Mouse (Mus musculus): ENCODE results near the gene Arhgef28. TPM values are rescaled to one million over a fixed set of nuclear protein-coding genes. Genes with fewer than 3 reads are reported as not detected.
A peak's percentile ranks its signal among the peaks of the same experiment; 100 is the strongest.

The Arhgef28 gene
- polyA plus RNA-seq, 1 experiment from 2014 or later: 14.2 TPM

DNA sequence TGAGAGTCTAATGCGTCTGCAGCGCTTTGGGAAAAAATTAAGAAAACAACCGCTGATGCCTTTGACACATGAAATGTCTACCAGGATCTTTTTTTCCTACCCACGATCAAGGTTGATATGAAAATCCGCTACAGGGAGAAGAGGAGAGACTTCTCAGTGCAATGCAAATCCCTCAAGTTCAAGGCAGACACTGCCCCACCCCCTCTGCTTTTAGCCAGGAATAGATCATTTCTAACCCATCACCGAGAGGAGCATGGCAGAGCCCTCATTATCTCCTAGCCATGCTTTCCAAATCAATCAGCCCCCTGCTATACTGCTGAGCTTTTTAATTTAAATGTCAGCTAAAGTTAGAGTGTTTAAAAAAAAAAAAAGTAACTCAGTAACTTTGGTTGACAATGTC lies 318.2 kb downstream of the Arhgef28 start:
- no peak overlapping the region for H3K4me2 ChIP-seq (ENCODE audit: low read depth, low read length)
- no peaks in the 10 kb centered on the region for H3K36me3 ChIP-seq (ENCODE audit: control insufficient read depth, insufficient read depth, low read length)
- H3K27ac ChIP-seq (ENCODE audit: low read length): no peak overlapping the region
- no peaks in the 10 kb centered on the region for H3K27me3 ChIP-seq (replicated peaks; ENCODE audit: control insufficient read depth, insufficient read depth, low read length)
- 57% methylated on average over 6 of the region's 6 CpGs for WGBS
- no peak for ATAC-seq
- no peak overlapping the region for H3K4me3 ChIP-seq (ENCODE audit: low read length)
- H3K9me3 ChIP-seq (ENCODE audit: control insufficient read depth, low read length): no peaks in the 10 kb centered on the region
- 0 out of 2 replicates have a peak, but pooled peaks cover 3% of the 10 kb centered on the region for H3K4me1 ChIP-seq (ENCODE audit: control insufficient read depth, insufficient read depth, low read length)
- H3K9ac ChIP-seq (ENCODE audit: low read depth, low read length): no peak overlapping the region

DNA sequence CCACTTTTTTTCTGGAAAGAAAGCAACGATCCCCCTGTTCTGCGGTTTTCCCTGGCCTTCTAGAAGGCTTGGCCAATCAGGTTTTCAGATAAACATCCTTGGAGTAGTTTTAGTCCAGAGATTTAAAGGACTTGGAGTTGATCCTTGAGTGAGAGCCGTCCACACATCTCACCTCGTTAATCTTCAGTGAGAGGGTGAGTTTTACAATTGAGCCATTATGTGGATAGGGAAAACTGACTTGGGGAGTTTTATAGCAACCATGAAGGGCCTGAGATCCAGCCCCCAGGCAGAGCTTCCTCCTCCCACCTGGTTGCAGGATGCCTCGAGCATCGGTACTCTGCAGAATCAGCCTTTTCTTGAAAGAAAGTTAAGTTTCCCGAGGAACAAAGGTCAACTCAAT lies 318.7 kb downstream of the Arhgef28 start:
- H3K4me3 ChIP-seq (ENCODE audit: low read length): no peak overlapping the region
- no peak overlapping the region for H3K27ac ChIP-seq (ENCODE audit: low read length)
- no peak overlapping the region for H3K4me2 ChIP-seq (ENCODE audit: low read depth, low read length)
- 45% methylated on average over 7 of the region's 7 CpGs for WGBS
- H3K9me3 ChIP-seq (ENCODE audit: control insufficient read depth, low read length): no peaks in the 10 kb centered on the region
- H3K9ac ChIP-seq (ENCODE audit: low read depth, low read length): no peak overlapping the region
- H3K27me3 ChIP-seq (replicated peaks; ENCODE audit: control insufficient read depth, insufficient read depth, low read length): no peaks in the 10 kb centered on the region
- no peak for ATAC-seq
- H3K36me3 ChIP-seq (ENCODE audit: control insufficient read depth, insufficient read depth, low read length): no peaks in the 10 kb centered on the region
- no peaks in the 10 kb centered on the region for H3K4me1 ChIP-seq (ENCODE audit: control insufficient read depth, insufficient read depth, low read length)

DNA sequence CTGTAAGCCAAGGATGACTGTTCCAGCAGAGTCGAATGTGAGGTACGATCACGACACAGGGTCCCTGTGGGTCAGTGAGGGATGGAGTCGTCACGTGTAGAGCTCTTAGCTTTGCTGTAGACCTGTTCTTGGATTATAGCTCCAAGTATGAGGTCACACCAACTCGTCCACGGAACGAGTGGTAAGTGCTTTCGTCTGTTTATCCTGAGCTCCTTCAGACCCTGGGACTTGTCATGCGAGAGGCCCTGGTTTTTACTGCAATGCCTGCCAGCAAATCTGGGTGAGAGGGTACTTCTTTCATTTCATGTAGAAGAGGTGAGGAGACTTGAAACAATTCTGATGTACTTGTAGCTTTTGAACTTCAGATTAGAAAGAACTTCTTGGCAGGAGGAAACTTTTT lies 322.6 kb downstream of the Arhgef28 start:
- no peaks in the 10 kb centered on the region for H3K4me1 ChIP-seq (ENCODE audit: control insufficient read depth, insufficient read depth, low read length)
- H3K36me3 ChIP-seq (ENCODE audit: control insufficient read depth, insufficient read depth, low read length): no peaks in the 10 kb centered on the region
- no peaks in the 10 kb centered on the region for H3K9me3 ChIP-seq (ENCODE audit: control insufficient read depth, low read length)
- H3K9ac ChIP-seq (ENCODE audit: low read depth, low read length): no peak overlapping the region
- no peak overlapping the region for H3K4me2 ChIP-seq (ENCODE audit: low read depth, low read length)
- no peak overlapping the region for H3K27ac ChIP-seq (ENCODE audit: low read length)
- 70% methylated on average over 10 of the region's 10 CpGs for WGBS
- no peaks in the 10 kb centered on the region for H3K27me3 ChIP-seq (replicated peaks; ENCODE audit: control insufficient read depth, insufficient read depth, low read length)
- no peak for ATAC-seq
- no peak overlapping the region for H3K4me3 ChIP-seq (ENCODE audit: low read length)

DNA sequence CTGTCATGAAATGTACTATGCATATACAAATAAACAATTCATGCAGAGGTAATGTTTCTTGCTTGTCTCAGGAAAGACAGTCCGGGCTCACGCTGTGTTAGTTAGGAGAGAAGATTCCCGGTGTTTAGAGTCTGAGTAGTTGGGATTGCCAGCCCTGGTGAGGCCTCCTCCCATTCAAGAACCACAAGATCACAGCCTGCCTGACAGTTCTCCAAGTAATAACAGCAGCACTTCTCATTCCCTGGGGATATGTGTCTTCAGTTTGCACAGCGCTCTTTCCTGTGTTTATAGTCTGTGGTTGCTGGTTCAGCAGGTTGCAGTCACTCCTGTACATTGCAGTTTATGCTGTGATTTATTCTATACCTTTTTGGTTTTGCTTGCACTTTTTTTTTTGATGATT lies 329.8 kb downstream of the Arhgef28 start:
- Histone ChIP-seq H3K9ac (ENCODE audit: low read depth, low read length) (no peak overlapping the region), H3K9me3 (ENCODE audit: control insufficient read depth, low read length) (no peaks in the 10 kb centered on the region), H3K4me3 (ENCODE audit: low read length) (no peak overlapping the region), H3K36me3 (ENCODE audit: control insufficient read depth, insufficient read depth, low read length) (no peaks in the 10 kb centered on the region), H3K4me1 (ENCODE audit: control insufficient read depth, insufficient read depth, low read length) (peaks cover 10% of the 10 kb centered on the region), H3K27ac (ENCODE audit: low read length) (no peak overlapping the region), H3K4me2 (ENCODE audit: low read depth, low read length) (no peak overlapping the region), H3K27me3 (replicated peaks; ENCODE audit: control insufficient read depth, insufficient read depth, low read length) (no peaks in the 10 kb centered on the region)
- 35% methylated on average over 4 of the region's 4 CpGs for WGBS
- ATAC-seq: 0 out of 2 replicates have a peak, but pooled peaks have one; percentile 31

DNA sequence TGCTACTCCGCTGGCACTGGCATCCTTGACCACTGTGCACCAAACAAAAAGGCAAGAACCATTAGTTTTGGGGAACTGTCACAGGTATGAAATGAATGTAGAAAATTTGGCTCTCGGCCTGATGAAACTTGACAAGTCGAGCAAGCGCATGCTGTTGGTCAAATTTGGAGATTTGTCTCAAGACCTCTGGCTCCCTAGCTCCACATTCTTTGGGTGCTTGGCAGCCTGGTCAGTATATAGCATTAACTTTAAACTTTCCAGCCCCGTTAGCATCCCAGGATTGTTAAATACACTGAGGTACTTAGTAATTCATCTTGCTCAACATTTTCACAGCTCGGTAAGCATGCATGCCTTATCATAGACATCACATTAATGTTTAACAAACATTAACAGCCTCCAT lies 330.2 kb downstream of the Arhgef28 start:
- Histone ChIP-seq H3K36me3 (ENCODE audit: control insufficient read depth, insufficient read depth, low read length) (no peaks in the 10 kb centered on the region), H3K27ac (ENCODE audit: low read length) (no peak overlapping the region), H3K9me3 (ENCODE audit: control insufficient read depth, low read length) (no peaks in the 10 kb centered on the region), H3K4me3 (ENCODE audit: low read length) (no peak overlapping the region), H3K27me3 (replicated peaks; ENCODE audit: control insufficient read depth, insufficient read depth, low read length) (no peaks in the 10 kb centered on the region), H3K4me1 (ENCODE audit: control insufficient read depth, insufficient read depth, low read length) (peaks cover 10% of the 10 kb centered on the region), H3K9ac (ENCODE audit: low read depth, low read length) (no peak overlapping the region), H3K4me2 (ENCODE audit: low read depth, low read length) (no peak overlapping the region)
- ATAC-seq: no peak
- 58% methylated on average over 6 of the region's 6 CpGs for WGBS

DNA sequence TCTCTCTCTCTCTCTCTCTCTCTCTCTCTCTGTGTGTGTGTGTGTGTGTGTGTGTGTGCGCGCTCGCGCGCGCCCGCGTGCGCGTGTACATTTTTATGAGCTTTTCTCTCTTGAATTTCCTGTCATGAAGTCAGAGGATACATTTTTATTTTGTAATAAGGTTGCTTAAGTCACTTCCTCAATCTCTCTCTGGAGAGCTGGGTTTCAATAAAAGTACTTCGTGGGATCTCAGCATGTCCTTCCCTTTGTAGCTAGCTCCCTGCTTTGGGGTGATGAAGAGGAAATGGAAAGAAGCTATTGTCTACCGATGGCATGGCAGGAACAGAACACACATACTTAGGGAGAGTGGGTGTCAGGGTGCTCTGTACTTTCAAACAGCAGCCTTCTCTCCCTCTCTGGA lies 336.8 kb downstream of the Arhgef28 start:
- Histone ChIP-seq H3K9me3 (ENCODE audit: control insufficient read depth, low read length) (no peaks in the 10 kb centered on the region), H3K4me3 (ENCODE audit: low read length) (no peak overlapping the region), H3K36me3 (ENCODE audit: control insufficient read depth, insufficient read depth, low read length) (no peaks in the 10 kb centered on the region), H3K4me2 (ENCODE audit: low read depth, low read length) (no peak overlapping the region), H3K9ac (ENCODE audit: low read depth, low read length) (no peak overlapping the region), H3K27ac (ENCODE audit: low read length) (no peak overlapping the region), H3K27me3 (replicated peaks; ENCODE audit: control insufficient read depth, insufficient read depth, low read length) (no peaks in the 10 kb centered on the region), H3K4me1 (ENCODE audit: control insufficient read depth, insufficient read depth, low read length) (peaks cover 10% of the 10 kb centered on the region; the same call in 1 of the 2 replicates)
- ATAC-seq: no peak
- WGBS: 68% methylated on average over 12 of the region's 12 CpGs

DNA sequence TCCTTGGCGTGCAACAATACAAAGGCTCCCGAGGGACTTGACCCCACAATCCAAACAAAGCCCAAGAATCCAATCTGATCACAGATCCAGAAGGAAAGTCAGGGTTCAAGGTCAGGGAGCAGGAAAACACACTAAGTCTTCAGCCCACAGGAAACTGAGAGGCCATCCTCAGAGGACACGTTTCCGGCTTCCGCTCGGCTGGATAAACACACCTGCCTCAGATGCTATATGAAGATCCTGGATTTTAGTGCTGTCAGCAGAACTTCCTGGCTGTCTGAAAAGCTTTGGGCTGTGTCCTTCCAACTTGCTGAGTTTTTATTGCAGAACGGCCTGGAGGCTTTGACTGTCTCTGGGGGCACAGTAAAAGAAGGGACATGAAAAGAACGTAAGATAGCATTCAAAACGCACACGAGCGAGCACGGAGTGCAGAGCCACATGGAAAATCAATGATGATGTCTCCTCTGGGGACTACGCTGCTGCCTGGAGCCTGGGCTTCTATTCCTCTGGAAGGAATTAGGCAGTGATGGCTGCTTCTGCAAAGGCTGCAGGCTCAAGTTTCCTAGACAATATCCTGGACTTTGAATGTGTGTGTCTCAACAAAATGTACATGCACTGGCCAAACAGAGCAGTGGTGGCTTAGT lies 338.8 kb downstream of the Arhgef28 start:
- WGBS: 53% methylated on average over 13 of the region's 13 CpGs
- Histone ChIP-seq H3K4me1 (ENCODE audit: control insufficient read depth, insufficient read depth, low read length) (peaks cover 10% of the 10 kb centered on the region; the same call in 1 of the 2 replicates), H3K4me2 (ENCODE audit: low read depth, low read length) (no peak overlapping the region), H3K27ac (ENCODE audit: low read length) (no peak overlapping the region), H3K27me3 (replicated peaks; ENCODE audit: control insufficient read depth, insufficient read depth, low read length) (no peaks in the 10 kb centered on the region), H3K4me3 (ENCODE audit: low read length) (no peak overlapping the region), H3K36me3 (ENCODE audit: control insufficient read depth, insufficient read depth, low read length) (no peaks in the 10 kb centered on the region), H3K9me3 (ENCODE audit: control insufficient read depth, low read length) (no peaks in the 10 kb centered on the region), H3K9ac (ENCODE audit: low read depth, low read length) (no peak overlapping the region)
- no peak for ATAC-seq

DNA sequence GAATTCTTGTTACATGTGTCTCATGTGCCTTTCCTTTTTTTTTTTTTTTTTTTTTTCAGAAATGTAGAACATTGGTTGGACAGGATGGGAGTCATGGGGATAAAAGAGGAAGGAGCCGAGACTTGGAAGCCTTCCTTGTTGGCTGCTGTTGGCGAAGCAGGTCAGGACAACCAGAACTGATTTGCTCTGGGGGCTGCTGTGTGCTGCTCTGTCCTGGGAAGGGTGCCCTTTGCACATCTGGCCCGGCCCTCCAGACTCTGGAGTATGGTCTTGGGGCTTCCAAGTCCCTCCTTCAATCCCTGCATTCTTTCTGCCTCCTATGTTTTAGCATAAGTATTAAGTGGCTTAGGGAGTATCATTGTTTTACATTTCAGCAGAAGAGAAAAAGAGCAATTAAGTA lies 347.2 kb downstream of the Arhgef28 start:
- no peak overlapping the region for H3K4me3 ChIP-seq (ENCODE audit: low read length)
- WGBS: 82% methylated on average over 3 of the region's 3 CpGs
- no peak for ATAC-seq

DNA sequence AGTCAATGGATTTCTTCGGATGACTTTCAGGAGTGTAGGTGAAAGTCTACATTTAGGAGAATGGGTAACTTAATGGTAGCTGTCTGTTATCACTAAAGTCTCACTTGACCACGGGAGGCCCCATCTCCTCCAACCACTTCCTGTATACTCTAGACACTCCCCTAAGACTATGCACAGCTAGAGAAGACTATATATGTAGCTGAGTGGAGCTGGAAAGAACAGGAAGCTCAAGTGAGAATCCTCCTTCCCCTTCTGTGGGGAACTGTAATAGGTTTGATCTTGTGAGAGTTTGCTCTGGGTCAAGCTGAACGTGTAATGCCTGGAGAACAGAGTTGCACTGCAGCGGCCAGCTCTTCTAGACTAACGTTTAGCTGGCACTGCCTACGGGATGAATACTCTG lies 348.4 kb downstream of the Arhgef28 start:
- Histone ChIP-seq H3K27ac (ENCODE audit: low read length) (no peak overlapping the region), H3K4me3 (ENCODE audit: low read length) (no peak overlapping the region), H3K9ac (ENCODE audit: low read depth, low read length) (no peak overlapping the region), H3K36me3 (ENCODE audit: control insufficient read depth, insufficient read depth, low read length) (no peaks in the 10 kb centered on the region), H3K27me3 (replicated peaks; ENCODE audit: control insufficient read depth, insufficient read depth, low read length) (no peaks in the 10 kb centered on the region), H3K4me2 (ENCODE audit: low read depth, low read length) (no peak overlapping the region), H3K4me1 (ENCODE audit: control insufficient read depth, insufficient read depth, low read length) (peaks cover 6% of the 10 kb centered on the region), H3K9me3 (ENCODE audit: control insufficient read depth, low read length) (no peaks in the 10 kb centered on the region)
- 0 out of 2 replicates have a peak, but pooled peaks have one; percentile 42 for ATAC-seq
- 57% methylated on average over 6 of the region's 6 CpGs for WGBS

More for the DNA sequence above, 347.2 kb downstream of the Arhgef28 start:
- Histone ChIP-seq H3K4me1 (ENCODE audit: control insufficient read depth, insufficient read depth, low read length) (no peaks in the 10 kb centered on the region), H3K4me2 (ENCODE audit: low read depth, low read length) (no peak overlapping the region), H3K27ac (ENCODE audit: low read length) (no peak overlapping the region), H3K9me3 (ENCODE audit: control insufficient read depth, low read length) (no peaks in the 10 kb centered on the region), H3K9ac (ENCODE audit: low read depth, low read length) (no peak overlapping the region), H3K36me3 (ENCODE audit: control insufficient read depth, insufficient read depth, low read length) (no peaks in the 10 kb centered on the region), H3K27me3 (replicated peaks; ENCODE audit: control insufficient read depth, insufficient read depth, low read length) (no peaks in the 10 kb centered on the region)
